Mouse (Mus musculus): ENCODE measurements around the gene Olfr918. TPM values are rescaled to one million over a fixed set of nuclear protein-coding genes. Genes with fewer than 3 reads are reported as not detected.

Olfr918 gene
- not detected in 2 replicates for polyA plus RNA-seq (2015; fragmentation: Nextera tagmentation; extraction: Ambion mirVana)

GRCm38 (mm10) chr9:38674501-38674900 lies at the start of gene Olfr918:
TSS of gene Olfr918 (minus strand) at chr9:38674601.
- 75% methylated on average over 2 of the region's 2 CpGs for WGBS
- Histone ChIP-seq H3K4me2 (no peak within 1 kb of the TSS), H3K4me1 (replicated peaks) (no peaks in the 10 kb centered on the region), H3K36me3 (no peaks in the 10 kb centered on the region), H3K9ac (no peak within 1 kb of the TSS), H3K27ac (no peak within 1 kb of the TSS), H3K4me3 (no peak within 1 kb of the TSS), H3K27me3 (no peaks in the 10 kb centered on the region), H3K9me3 (replicated peaks) (no peaks in the 10 kb centered on the region)
- no peak for ATAC-seq (replicated peaks; ENCODE audit: insufficient number of reproducible peaks, insufficient read depth, low FRiP score, low read depth)

GRCm38 (mm10) chr9:38724044-38724443 lies 49.6 kb upstream of the Olfr918 start:
- 87% methylated on average over 1 of the region's 1 CpGs for WGBS
- Histone ChIP-seq H3K36me3 (peaks cover 42% of the 10 kb centered on the region), H3K4me3 (no peak overlapping the region), H3K27ac (no peak overlapping the region), H3K9me3 (replicated peaks) (no peaks in the 10 kb centered on the region), H3K4me1 (replicated peaks) (peaks cover 8% of the 10 kb centered on the region; the same call in 1 of the 2 replicates), H3K27me3 (no peaks in the 10 kb centered on the region), H3K9ac (no peak overlapping the region), H3K4me2 (no peak overlapping the region)
- no peak for ATAC-seq (replicated peaks; ENCODE audit: insufficient number of reproducible peaks, insufficient read depth, low FRiP score, low read depth)

GRCm38 (mm10) chr9:38718927-38719441 lies 44.6 kb upstream of the Olfr918 start:
- H3K4me2 ChIP-seq = peak overlapping the region; percentile 79
- ATAC-seq (replicated peaks; ENCODE audit: insufficient number of reproducible peaks, insufficient read depth, low FRiP score, low read depth) = peak; percentile 53; the same call in 1 of the 2 replicates
- WGBS = 4% methylated on average over 3 of the region's 3 CpGs
- H3K9me3 ChIP-seq (replicated peaks) = no peaks in the 10 kb centered on the region
- peak overlapping the region; percentile 64 for H3K4me3 ChIP-seq
- H3K9ac ChIP-seq = peak overlapping the region; percentile 63
- no peaks in the 10 kb centered on the region for H3K27me3 ChIP-seq
- H3K4me1 ChIP-seq (replicated peaks) = peaks cover 12% of the 10 kb centered on the region
- peak overlapping the region; percentile 81 for H3K27ac ChIP-seq
- peaks cover 11% of the 10 kb centered on the region; the same call in 1 of the 2 replicates for H3K36me3 ChIP-seq

- Histone ChIP-seq H3K27ac (peak within 1 kb of the TSS; percentile 81), H3K4me1 (replicated peaks) (peaks cover 12% of the 10 kb centered on the region), H3K27me3 (no peaks in the 10 kb centered on the region), H3K9me3 (replicated peaks) (no peaks in the 10 kb centered on the region), H3K36me3 (0 out of 2 replicates have a peak, but pooled peaks cover 3% of the 10 kb centered on the region), H3K4me3 (peak within 1 kb of the TSS; percentile 64), H3K4me2 (peak within 1 kb of the TSS; percentile 79), H3K9ac (peak within 1 kb of the TSS; percentile 63)
- WGBS = 1% methylated on average over 4 of the region's 4 CpGs
- ATAC-seq (replicated peaks; ENCODE audit: insufficient number of reproducible peaks, insufficient read depth, low FRiP score, low read depth) = peak; percentile 64
Observed at GRCm38 (mm10) chr9:38718102-38718501, 43.7 kb upstream of the Olfr918 start, which contains the start of gene Vwa5a. TSS of gene Vwa5a (plus strand) at chr9:38718268.

GRCm38 (mm10) chr9:38672887-38673286 lies 1.5 kb downstream of the Olfr918 start:
- H3K27ac ChIP-seq = no peak overlapping the region
- WGBS = 67% methylated on average over 2 of the region's 2 CpGs
- no peaks in the 10 kb centered on the region for H3K4me1 ChIP-seq (replicated peaks)
- H3K27me3 ChIP-seq = no peaks in the 10 kb centered on the region
- no peak overlapping the region for H3K4me3 ChIP-seq
- H3K36me3 ChIP-seq = no peaks in the 10 kb centered on the region
- no peaks in the 10 kb centered on the region for H3K9me3 ChIP-seq (replicated peaks)
- no peak for ATAC-seq (replicated peaks; ENCODE audit: insufficient number of reproducible peaks, insufficient read depth, low FRiP score, low read depth)
- H3K9ac ChIP-seq = no peak overlapping the region
- no peak overlapping the region for H3K4me2 ChIP-seq

GRCm38 (mm10) chr9:38665742-38666141 lies 8.7 kb downstream of the Olfr918 start, which contains the start of gene Olfr917:
TSS of gene Olfr917 (minus strand) at chr9:38665842.
- H3K9ac ChIP-seq = no peak within 1 kb of the TSS
- H3K36me3 ChIP-seq = no peaks in the 10 kb centered on the region
- H3K4me1 ChIP-seq (replicated peaks) = no peaks in the 10 kb centered on the region
- no peaks in the 10 kb centered on the region for H3K27me3 ChIP-seq
- H3K4me3 ChIP-seq = no peak within 1 kb of the TSS
- no peak for ATAC-seq (replicated peaks; ENCODE audit: insufficient number of reproducible peaks, insufficient read depth, low FRiP score, low read depth)
- no peak within 1 kb of the TSS for H3K4me2 ChIP-seq
- H3K9me3 ChIP-seq (replicated peaks) = no peaks in the 10 kb centered on the region
- H3K27ac ChIP-seq = no peak within 1 kb of the TSS
- 83% methylated on average over 1 of the region's 1 CpGs for WGBS

GRCm38 (mm10) chr9:38659775-38660174 lies 14.6 kb downstream of the Olfr918 start, which contains the start of gene Olfr916:
TSS of gene Olfr916 (minus strand) at chr9:38659875.
- Histone ChIP-seq H3K4me2 (no peak within 1 kb of the TSS), H3K4me1 (replicated peaks) (no peaks in the 10 kb centered on the region), H3K36me3 (no peaks in the 10 kb centered on the region), H3K27me3 (no peaks in the 10 kb centered on the region), H3K9me3 (replicated peaks) (no peaks in the 10 kb centered on the region), H3K4me3 (no peak within 1 kb of the TSS), H3K9ac (no peak within 1 kb of the TSS), H3K27ac (no peak within 1 kb of the TSS)
- no peak for ATAC-seq (replicated peaks; ENCODE audit: insufficient number of reproducible peaks, insufficient read depth, low FRiP score, low read depth)
- WGBS = 60% methylated on average over 1 of the region's 1 CpGs

GRCm38 (mm10) chr9:38632406-38632805 lies 42.0 kb downstream of the Olfr918 start:
- H3K9ac ChIP-seq = no peak overlapping the region
- H3K27ac ChIP-seq = no peak overlapping the region
- H3K36me3 ChIP-seq = no peaks in the 10 kb centered on the region
- ATAC-seq (replicated peaks; ENCODE audit: insufficient number of reproducible peaks, insufficient read depth, low FRiP score, low read depth) = no peak
- H3K4me1 ChIP-seq (replicated peaks) = no peaks in the 10 kb centered on the region
- no peaks in the 10 kb centered on the region for H3K9me3 ChIP-seq (replicated peaks)
- H3K27me3 ChIP-seq = no peaks in the 10 kb centered on the region
- H3K4me3 ChIP-seq = no peak overlapping the region
- no peak overlapping the region for H3K4me2 ChIP-seq
- 78% methylated on average over 4 of the region's 4 CpGs for WGBS

Other genes starting within 250 kb of the Olfr918 start
- not detected in 2 replicates for gene Olfr901, start 245.1 kb downstream of the Olfr918 start, polyA plus RNA-seq (2015; fragmentation: Nextera tagmentation; extraction: Ambion mirVana)
- not detected in 2 replicates for gene Olfr902, start 226.9 kb downstream of the Olfr918 start, polyA plus RNA-seq (2015; fragmentation: Nextera tagmentation; extraction: Ambion mirVana)
- gene Olfr904, start 211.5 kb downstream of the Olfr918 start, polyA plus RNA-seq (2015; fragmentation: Nextera tagmentation; extraction: Ambion mirVana) = not detected in 2 replicates
- not detected in 2 replicates for gene Olfr905, start 203.5 kb downstream of the Olfr918 start, polyA plus RNA-seq (2015; fragmentation: Nextera tagmentation; extraction: Ambion mirVana)
- not detected in 2 replicates for gene Olfr906, start 187.5 kb downstream of the Olfr918 start, polyA plus RNA-seq (2015; fragmentation: Nextera tagmentation; extraction: Ambion mirVana)
- not detected in 2 replicates for gene Olfr907, start 178.8 kb downstream of the Olfr918 start, polyA plus RNA-seq (2015; fragmentation: Nextera tagmentation; extraction: Ambion mirVana)
- not detected in 2 replicates for gene Olfr911-ps1, start 153.0 kb downstream of the Olfr918 start, polyA plus RNA-seq (2015; fragmentation: Nextera tagmentation; extraction: Ambion mirVana)
- not detected in 2 replicates for gene Olfr910, start 136.8 kb downstream of the Olfr918 start, polyA plus RNA-seq (2015; fragmentation: Nextera tagmentation; extraction: Ambion mirVana)
- not detected in 2 replicates for gene Olfr912, start 94.4 kb downstream of the Olfr918 start, polyA plus RNA-seq (2015; fragmentation: Nextera tagmentation; extraction: Ambion mirVana)
- gene Olfr913, start 81.8 kb downstream of the Olfr918 start, polyA plus RNA-seq (2015; fragmentation: Nextera tagmentation; extraction: Ambion mirVana) = not detected in 2 replicates
- not detected in 2 replicates for gene Olfr914, start 69.5 kb downstream of the Olfr918 start, polyA plus RNA-seq (2015; fragmentation: Nextera tagmentation; extraction: Ambion mirVana)
- gene Olfr916, start 14.7 kb downstream of the Olfr918 start, polyA plus RNA-seq (2015; fragmentation: Nextera tagmentation; extraction: Ambion mirVana) = not detected in 2 replicates
- not detected in 2 replicates for gene Olfr917, start 8.8 kb downstream of the Olfr918 start, polyA plus RNA-seq (2015; fragmentation: Nextera tagmentation; extraction: Ambion mirVana)
- not detected in 2 replicates for gene Olfr919, start 29.1 kb upstream of the Olfr918 start, polyA plus RNA-seq (2015; fragmentation: Nextera tagmentation; extraction: Ambion mirVana)
- gene Vwa5a, start 43.7 kb upstream of the Olfr918 start, polyA plus RNA-seq (2015; fragmentation: Nextera tagmentation; extraction: Ambion mirVana) = 19.8 and 24.0 TPM in 2 replicates
- 0.03 TPM in 1 of 2 replicates, not detected in the other for gene Olfr920, start 77.7 kb upstream of the Olfr918 start, polyA plus RNA-seq (2015; fragmentation: Nextera tagmentation; extraction: Ambion mirVana)
- gene Olfr921, start 98.5 kb upstream of the Olfr918 start, polyA plus RNA-seq (2015; fragmentation: Nextera tagmentation; extraction: Ambion mirVana) = not detected in 2 replicates
- gene Olfr922, start 140.0 kb upstream of the Olfr918 start, polyA plus RNA-seq (2015; fragmentation: Nextera tagmentation; extraction: Ambion mirVana) = not detected in 2 replicates
- gene Olfr923, start 151.9 kb upstream of the Olfr918 start, polyA plus RNA-seq (2015; fragmentation: Nextera tagmentation; extraction: Ambion mirVana) = not detected in 2 replicates
- gene Olfr924, start 169.8 kb upstream of the Olfr918 start, polyA plus RNA-seq (2015; fragmentation: Nextera tagmentation; extraction: Ambion mirVana) = not detected in 2 replicates
- gene Olfr26, start 180.5 kb upstream of the Olfr918 start, polyA plus RNA-seq (2015; fragmentation: Nextera tagmentation; extraction: Ambion mirVana) = not detected in 2 replicates
- gene Olfr926, start 202.5 kb upstream of the Olfr918 start, polyA plus RNA-seq (2015; fragmentation: Nextera tagmentation; extraction: Ambion mirVana) = not detected in 2 replicates

All from heart, embryonic 15.5 days (tissue).